Mouse (Mus musculus) myocyte (in vitro differentiated cells): ENCODE results near the gene Pprc1.

Source experiments
- CEBPB ChIP-seq: IDR thresholded peaks from 2 replicates; pipeline ENCODE4 v1.6.1; 2011; ENCODE audit warnings: mild to moderate bottlenecking, moderate library complexity; ENCODE audit not compliant: poor library complexity, insufficient read depth, severe bottlenecking
- MYOD1 ChIP-seq, 3 experiments: IDR thresholded peaks; one replicate each; pipeline ENCODE4 v1.6.1; 2011; ENCODE audit warnings: control low read depth in 2 of 3, low read depth in 2 of 3, mild to moderate bottlenecking in 2 of 3, moderate library complexity in 1 of 3; ENCODE audit not compliant: insufficient read length in 2 of 3, control insufficient read depth in 1 of 3
- MYOG ChIP-seq, 3 experiments: IDR thresholded peaks; one replicate each; pipeline ENCODE4 v1.6.1; 2011; ENCODE audit warnings: control low read depth in 2 of 3, low read depth in 2 of 3, mild to moderate bottlenecking in 2 of 3; ENCODE audit not compliant: insufficient read length in 2 of 3, control insufficient read depth in 1 of 3, insufficient read depth in 1 of 3
- POLR2A ChIP-seq: IDR thresholded peaks from one replicate; pipeline ENCODE4 v1.6.1; 2011; ENCODE audit warnings: low read depth, mild to moderate bottlenecking, control low read depth, moderate library complexity; ENCODE audit not compliant: insufficient read length
- SRF ChIP-seq: IDR thresholded peaks from one replicate; pipeline ENCODE4 v1.6.1; 2011; ENCODE audit warnings: low read depth; ENCODE audit not compliant: control insufficient read depth, insufficient read length
- TCF12 ChIP-seq: IDR thresholded peaks from one replicate; pipeline ENCODE4 v1.6.1; 2011; ENCODE audit warnings: mild to moderate bottlenecking, control low read depth; ENCODE audit not compliant: poor library complexity, insufficient read depth, severe bottlenecking
- TCF3 ChIP-seq: IDR thresholded peaks from one replicate; pipeline ENCODE4 v1.6.1; 2011; ENCODE audit warnings: low read depth, control low read depth; ENCODE audit not compliant: insufficient read length
- USF1 ChIP-seq: IDR thresholded peaks from one replicate; pipeline ENCODE4 v1.6.1; 2011; ENCODE audit warnings: low read depth, mild to moderate bottlenecking, control low read depth, moderate library complexity

GRCm38 (mm10) chr19:46005680-46006079, 39.0 kb upstream of the Pprc1 start:
- TF ChIP-seq SRF (no peak), MYOD1 (IDR thresholded peaks at IDR 0.05; ENCODE audit: control insufficient read depth in 1 of 3, insufficient read length in 2 of 3, low read depth in 2 of 3) (no peak), POLR2A (no peak), TCF3 (no peak), USF1 (no peak), TCF12 (no peak), CEBPB (no peak), MYOG (IDR thresholded peaks at IDR 0.05; ENCODE audit: control insufficient read depth in 1 of 3, insufficient read depth in 1 of 3, insufficient read length in 2 of 3, low read depth in 2 of 3) (no peak)
